Mouse (Mus musculus): ENCODE data around the gene Vwa5b2. TPM values are rescaled to one million over a fixed set of nuclear protein-coding genes. Genes with fewer than 3 reads are reported as not detected.

Vwa5b2 gene
- total RNA-seq, 2 experiments from 2014 or later, result 63.4 to 68.3 TPM

GRCm38 (mm10) chr16:20589939-20590679 is 838 bp downstream of the Vwa5b2 start:
- TF ChIP-seq CTCF (IDR thresholded peaks at IDR 0.05), result no peak
- Histone ChIP-seq H3K4me3 (peak overlapping the region; percentile 64), H3K27ac (peak overlapping the region; percentile 88)
- DNase-seq (ENCODE audit: extremely low spot score in 1 of 2, low spot score in 2 of 2), result peak; percentile 57 to 75
- intact Hi-C loops (cut with DNase I), result loop anchor here (10.0 kb wide), 1 partner anchor 55 kb away; no protein-coding TSS in a partner anchor

GRCm38 (mm10) chr16:20590680-20591038 is 1.4 kb downstream of the Vwa5b2 start:
- H3K4me3 ChIP-seq, result peak overlapping the region; percentile 64
- intact Hi-C loops (cut with DNase I), result no loop called here
- no peak for DNase-seq (ENCODE audit: extremely low spot score in 1 of 2, low spot score in 2 of 2)
- no peak for TF ChIP-seq CTCF (IDR thresholded peaks at IDR 0.05)
- H3K27ac ChIP-seq, result peak overlapping the region; percentile 88; the same call in 1 of the 2 replicates

DNA sequence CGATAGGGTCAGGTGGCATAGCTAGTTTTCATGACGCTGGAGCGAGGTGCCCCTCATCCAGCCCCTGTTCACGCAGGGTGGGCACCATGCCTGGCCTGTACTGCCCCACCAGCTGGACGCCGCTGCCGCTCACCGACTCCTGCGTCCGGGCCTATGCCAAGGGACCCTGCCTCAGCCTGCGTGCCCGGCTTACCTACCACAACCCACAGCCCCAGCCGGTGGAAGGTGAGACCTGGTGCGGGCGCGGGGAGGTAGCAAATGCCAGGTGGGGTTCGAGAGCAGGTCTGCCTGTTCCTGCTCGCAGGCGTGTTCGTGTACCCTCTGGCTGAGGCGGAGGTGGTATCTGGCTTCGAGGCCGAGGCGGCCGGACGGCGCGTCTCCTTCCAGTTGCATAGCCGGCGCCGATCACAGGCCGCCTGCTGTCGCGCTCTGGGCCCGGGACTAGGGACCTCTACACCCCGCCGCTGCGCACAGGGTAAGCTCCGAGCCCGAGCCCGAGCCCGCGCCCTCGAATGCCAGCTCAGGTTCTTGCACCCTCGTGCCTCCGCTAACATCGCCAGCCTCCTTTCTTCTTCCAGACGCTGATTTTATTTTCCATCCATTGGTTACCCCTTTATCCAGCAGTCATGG is 1.9 kb downstream of the Vwa5b2 start:
- H3K27ac ChIP-seq, result no peak overlapping the region
- intact Hi-C loops (cut with DNase I), result no loop called here

DNA sequence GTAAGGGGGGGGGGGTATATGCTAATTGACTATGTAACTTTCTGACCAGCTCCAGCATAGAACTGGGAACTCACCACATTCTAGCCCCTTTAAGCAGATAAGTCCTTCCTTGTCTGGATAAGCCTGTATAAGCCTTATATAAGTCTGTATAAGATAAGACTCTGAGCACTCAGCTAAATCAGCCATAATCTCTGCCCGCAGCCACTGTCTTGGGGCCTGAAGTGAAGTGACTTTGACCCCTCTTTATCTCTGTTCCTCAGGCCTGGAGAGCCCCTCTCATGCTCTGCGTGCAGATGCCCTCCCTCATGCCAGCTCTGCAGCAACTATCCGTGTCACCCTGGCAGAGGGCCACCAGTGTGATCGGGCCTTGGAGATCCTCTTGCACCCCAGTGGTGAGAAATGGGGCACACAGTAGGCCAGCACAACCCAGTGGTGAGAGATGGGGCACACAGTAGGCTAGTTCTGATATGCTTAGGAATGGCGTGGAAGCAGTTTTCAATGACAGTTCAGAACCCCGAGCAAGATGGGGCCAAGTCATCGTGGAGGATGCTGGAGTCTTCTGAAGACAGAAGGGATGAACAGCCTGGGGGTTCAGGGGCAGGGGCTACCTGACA is 5.9 kb downstream of the Vwa5b2 start:
- no peak for DNase-seq (ENCODE audit: extremely low spot score in 1 of 2, low spot score in 2 of 2)
- Histone ChIP-seq H3K27ac (no peak overlapping the region), H3K4me3 (no peak overlapping the region)
- TF ChIP-seq CTCF (IDR thresholded peaks at IDR 0.05), result no peak
- intact Hi-C loops (cut with DNase I), result no loop called here

More for the DNA sequence above, 1.9 kb downstream of the Vwa5b2 start:
- peak overlapping the region; percentile 64 for H3K4me3 ChIP-seq
- no peak for TF ChIP-seq CTCF (IDR thresholded peaks at IDR 0.05)
- DNase-seq (ENCODE audit: extremely low spot score in 1 of 2, low spot score in 2 of 2), result no peak

GRCm38 (mm10) chr16:20595737-20596136 is 6.5 kb downstream of the Vwa5b2 start:
- DNase-seq (ENCODE audit: extremely low spot score in 1 of 2, low spot score in 2 of 2), result no peak
- intact Hi-C loops (cut with DNase I), result no loop called here
- H3K4me3 ChIP-seq, result no peak overlapping the region
- no peak overlapping the region for H3K27ac ChIP-seq
- TF ChIP-seq CTCF (IDR thresholded peaks at IDR 0.05), result no peak

DNA sequence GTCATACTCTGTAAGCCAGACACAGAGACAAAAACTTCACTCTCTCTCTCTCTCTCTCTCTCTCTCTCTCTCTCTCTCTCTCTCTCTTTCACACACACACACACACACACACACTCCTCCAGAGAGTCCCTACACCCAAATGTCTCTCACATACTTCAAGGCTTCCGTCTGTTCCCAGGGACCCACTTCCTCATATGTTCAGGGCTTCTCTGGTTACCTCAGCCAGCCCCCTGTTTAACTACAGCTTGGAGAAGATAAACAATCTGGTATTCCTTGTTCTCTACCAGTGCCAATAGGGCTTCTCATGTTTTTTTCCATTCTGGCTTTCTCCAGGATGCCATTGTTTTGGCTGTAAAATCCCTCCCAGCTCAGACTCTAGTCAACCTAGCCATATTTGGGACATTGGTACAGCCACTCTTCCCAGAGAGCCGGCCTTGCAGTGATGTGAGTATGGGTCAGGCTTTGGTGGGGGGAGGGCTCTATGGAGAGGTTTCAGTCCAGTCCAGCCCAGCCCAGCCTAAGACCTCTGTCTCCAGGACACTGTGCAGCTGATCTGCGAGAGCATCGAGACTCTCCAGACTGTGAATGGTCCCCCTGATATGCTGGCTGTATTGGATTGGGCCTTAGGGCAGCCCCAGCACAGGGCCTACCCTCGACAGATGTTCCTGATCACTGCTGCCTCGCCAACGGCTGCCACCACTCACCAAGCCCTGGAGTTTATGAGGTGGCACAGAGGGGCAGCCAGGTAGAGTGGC is 7.6 kb downstream of the Vwa5b2 start:
- Histone ChIP-seq H3K4me3 (no peak overlapping the region), H3K27ac (no peak overlapping the region)
- no peak for DNase-seq (ENCODE audit: extremely low spot score in 1 of 2, low spot score in 2 of 2)
- no peak for TF ChIP-seq CTCF (IDR thresholded peaks at IDR 0.05)
- intact Hi-C loops (cut with DNase I), result no loop called here

- Histone ChIP-seq H3K27ac (no peak overlapping the region), H3K4me3 (no peak overlapping the region)
- TF ChIP-seq CTCF (IDR thresholded peaks at IDR 0.05), result no peak
- intact Hi-C loops (cut with DNase I), result no loop called here
- peak in 1 of 2 experiments; percentile 18 for DNase-seq (ENCODE audit: extremely low spot score in 1 of 2, low spot score in 2 of 2)
These were observed 11.2 kb downstream of the Vwa5b2 start for GRCm38 (mm10) chr16:20600511-20600910.

DNA sequence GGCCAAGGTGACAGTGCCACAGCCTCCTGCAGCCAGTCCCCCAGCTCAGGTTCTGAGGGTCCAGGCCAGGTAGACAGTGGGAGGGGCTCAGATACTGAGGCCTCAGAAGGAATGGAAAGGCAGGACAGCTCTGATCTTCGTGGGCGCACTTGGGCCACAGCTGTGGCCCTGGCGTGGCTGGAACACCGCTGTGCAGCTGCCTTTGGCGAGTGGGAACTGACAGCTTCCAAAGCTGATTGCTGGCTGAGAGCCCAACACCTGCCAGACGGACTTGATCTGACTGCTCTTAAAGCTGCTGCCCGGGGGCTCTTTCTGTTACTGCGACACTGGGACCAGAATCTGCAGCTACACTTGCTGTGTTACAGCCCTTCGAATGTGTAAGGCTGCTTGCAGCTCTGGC is 15.4 kb downstream of the Vwa5b2 start:
- H3K27ac ChIP-seq, result no peak overlapping the region
- no peak overlapping the region for H3K4me3 ChIP-seq
- no peak for TF ChIP-seq CTCF (IDR thresholded peaks at IDR 0.05)
- DNase-seq (ENCODE audit: extremely low spot score in 1 of 2, low spot score in 2 of 2), result no peak
- intact Hi-C loops (cut with DNase I), result no loop called here

GRCm38 (mm10) chr16:20610501-20611356 is 21.5 kb downstream of the Vwa5b2 start:
- Histone ChIP-seq H3K27ac (peak overlapping the region; percentile 84), H3K4me3 (peak overlapping the region; percentile 67)
- peak; percentile 68 to 78 for DNase-seq (ENCODE audit: extremely low spot score in 1 of 2, low spot score in 2 of 2)
- intact Hi-C loops (cut with DNase I), result loop anchor here (1.0 to 5.0 kb wide), 2 partner anchors 41 to 63 kb away; partner anchors contain the start of genes Abcf3 and Psmd2
- TF ChIP-seq CTCF (IDR thresholded peaks at IDR 0.05), result no peak

DNA sequence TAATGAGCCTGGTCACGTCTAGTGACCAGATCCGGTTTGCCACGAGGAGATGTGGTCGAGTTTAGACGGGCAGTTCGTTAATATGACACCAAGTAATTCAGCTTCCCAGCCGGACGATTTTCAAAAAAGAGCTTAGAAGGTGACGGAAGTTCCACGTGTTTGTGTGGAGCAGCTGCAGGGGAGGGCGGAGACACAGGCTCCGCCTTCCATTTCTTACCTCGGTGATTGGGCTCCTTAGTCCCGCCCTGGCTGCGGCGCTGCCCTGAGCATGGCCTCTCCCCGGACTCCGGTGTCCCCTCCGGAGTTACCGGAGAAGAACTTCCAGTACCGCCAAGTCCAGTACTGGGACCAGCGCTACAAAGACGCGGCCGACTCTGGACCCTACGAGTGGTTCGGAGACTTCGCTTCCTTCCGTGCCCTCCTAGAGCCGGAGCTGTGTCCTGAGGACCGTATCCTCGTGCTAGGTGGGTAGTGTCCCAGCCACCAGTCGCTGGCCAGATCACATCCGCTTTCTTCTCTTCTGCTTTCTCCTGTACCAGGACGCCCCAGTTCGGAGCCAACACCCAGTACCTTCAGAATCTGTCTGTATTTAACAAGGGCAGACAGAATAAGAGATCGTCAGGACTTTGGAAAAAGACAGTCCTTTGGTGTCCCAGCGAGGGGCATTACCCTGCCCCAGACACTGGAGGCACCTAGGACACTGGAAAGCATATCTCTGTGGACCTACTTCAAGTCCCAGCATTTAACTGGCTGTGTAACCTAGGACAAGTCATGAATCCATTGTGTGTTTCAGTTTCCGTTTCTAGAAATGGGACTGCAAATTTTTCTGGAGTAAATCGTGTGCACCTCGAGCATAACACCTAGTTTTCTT is 22.3 kb downstream of the Vwa5b2 start, which contains the start of the genes Eef1akmt4, Gm49333 and Alg3:
Gene Eef1akmt4 (plus strand): TSS at position 237 of the 871 bp plus-strand sequence.
Gene Gm49333 (plus strand): TSS at position 254 of the 871 bp plus-strand sequence.
Gene Alg3 (minus strand): TSS at position 379 of the 871 bp plus-strand sequence.
- DNase-seq (ENCODE audit: extremely low spot score in 1 of 2, low spot score in 2 of 2), result peak; percentile 66 to 73
- intact Hi-C loops (cut with DNase I), result loop anchor here (1.0 to 5.0 kb wide), 2 partner anchors 40 to 64 kb away; partner anchors contain the start of genes Abcf3 and Psmd2
- Histone ChIP-seq H3K4me3 (peak within 1 kb of the TSS; percentile 67), H3K27ac (peak within 1 kb of the TSS; percentile 84)
- TF ChIP-seq CTCF (IDR thresholded peaks at IDR 0.05), result no peak; the same call in none of the 2 replicates

Measured in left cerebral cortex, adult 2 months (tissue).